Mouse (Mus musculus): ENCODE data around the gene Ebp. TPM values are rescaled to one million over a fixed set of nuclear protein-coding genes. Genes with fewer than 3 reads are reported as not detected.
A peak's percentile ranks its signal among the peaks of the same experiment; 100 is the strongest.

Gene Ebp
- polyA plus RNA-seq, 1 experiment from 2014 or later: 36.6 TPM

- no peaks in the 10 kb centered on the region for H3K27me3 ChIP-seq (replicated peaks; ENCODE audit: control insufficient read depth, insufficient read depth, low read length)
- WGBS: 93% methylated on average over 2 of the region's 2 CpGs
- H3K9me3 ChIP-seq (ENCODE audit: control insufficient read depth, low read length): no peaks in the 10 kb centered on the region
- no peak overlapping the region for H3K27ac ChIP-seq (ENCODE audit: low read depth, low read length)
- H3K4me1 ChIP-seq (ENCODE audit: control insufficient read depth, insufficient read depth, low read depth, low read length): no peaks in the 10 kb centered on the region
- no peak overlapping the region for H3K4me3 ChIP-seq (ENCODE audit: low read length)
- no peak overlapping the region for H3K4me2 ChIP-seq (ENCODE audit: low read length)
- H3K36me3 ChIP-seq (ENCODE audit: control insufficient read depth, insufficient read depth, low read length): no peaks in the 10 kb centered on the region
- no peak for ATAC-seq
- no peak overlapping the region for H3K9ac ChIP-seq (ENCODE audit: low read depth, low read length)
These were observed 24.8 kb upstream of the Ebp start for GRCm38 (mm10) chrX:8218114-8218513.

GRCm38 (mm10) chrX:8217383-8217782, 24.1 kb upstream of the Ebp start:
- Histone ChIP-seq H3K36me3 (ENCODE audit: control insufficient read depth, insufficient read depth, low read length) (no peaks in the 10 kb centered on the region), H3K4me3 (ENCODE audit: low read length) (no peak overlapping the region), H3K27ac (ENCODE audit: low read depth, low read length) (no peak overlapping the region), H3K9ac (ENCODE audit: low read depth, low read length) (no peak overlapping the region), H3K27me3 (replicated peaks; ENCODE audit: control insufficient read depth, insufficient read depth, low read length) (no peaks in the 10 kb centered on the region), H3K4me2 (ENCODE audit: low read length) (no peak overlapping the region), H3K4me1 (ENCODE audit: control insufficient read depth, insufficient read depth, low read depth, low read length) (no peaks in the 10 kb centered on the region), H3K9me3 (ENCODE audit: control insufficient read depth, low read length) (no peaks in the 10 kb centered on the region)
- WGBS: 49% methylated on average over 6 of the region's 6 CpGs
- no peak for ATAC-seq

GRCm38 (mm10) chrX:8211490-8212207, 18.3 kb upstream of the Ebp start:
- no peak overlapping the region for H3K4me3 ChIP-seq (ENCODE audit: low read length)
- no peak overlapping the region for H3K4me2 ChIP-seq (ENCODE audit: low read length)
- H3K36me3 ChIP-seq (ENCODE audit: control insufficient read depth, insufficient read depth, low read length): no peaks in the 10 kb centered on the region
- no peaks in the 10 kb centered on the region for H3K4me1 ChIP-seq (ENCODE audit: control insufficient read depth, insufficient read depth, low read depth, low read length)
- 82% methylated on average over 7 of the region's 7 CpGs for WGBS
- no peaks in the 10 kb centered on the region for H3K9me3 ChIP-seq (ENCODE audit: control insufficient read depth, low read length)
- H3K27ac ChIP-seq (ENCODE audit: low read depth, low read length): no peak overlapping the region
- no peaks in the 10 kb centered on the region for H3K27me3 ChIP-seq (replicated peaks; ENCODE audit: control insufficient read depth, insufficient read depth, low read length)
- ATAC-seq: no peak
- H3K9ac ChIP-seq (ENCODE audit: low read depth, low read length): no peak overlapping the region

GRCm38 (mm10) chrX:8209720-8210119, 16.4 kb upstream of the Ebp start:
- H3K9ac ChIP-seq (ENCODE audit: low read depth, low read length): no peak overlapping the region
- no peaks in the 10 kb centered on the region for H3K9me3 ChIP-seq (ENCODE audit: control insufficient read depth, low read length)
- 76% methylated on average over 2 of the region's 2 CpGs for WGBS
- no peak overlapping the region for H3K4me2 ChIP-seq (ENCODE audit: low read length)
- H3K27me3 ChIP-seq (replicated peaks; ENCODE audit: control insufficient read depth, insufficient read depth, low read length): no peaks in the 10 kb centered on the region
- no peak overlapping the region for H3K4me3 ChIP-seq (ENCODE audit: low read length)
- H3K27ac ChIP-seq (ENCODE audit: low read depth, low read length): no peak overlapping the region
- no peaks in the 10 kb centered on the region for H3K4me1 ChIP-seq (ENCODE audit: control insufficient read depth, insufficient read depth, low read depth, low read length)
- H3K36me3 ChIP-seq (ENCODE audit: control insufficient read depth, insufficient read depth, low read length): no peaks in the 10 kb centered on the region
- no peak for ATAC-seq

GRCm38 (mm10) chrX:8207224-8207623, 13.9 kb upstream of the Ebp start:
- Histone ChIP-seq H3K27me3 (replicated peaks; ENCODE audit: control insufficient read depth, insufficient read depth, low read length) (no peaks in the 10 kb centered on the region), H3K4me2 (ENCODE audit: low read length) (peak overlapping the region; percentile 54), H3K4me3 (ENCODE audit: low read length) (no peak overlapping the region), H3K36me3 (ENCODE audit: control insufficient read depth, insufficient read depth, low read length) (no peaks in the 10 kb centered on the region), H3K9ac (ENCODE audit: low read depth, low read length) (no peak overlapping the region), H3K9me3 (ENCODE audit: control insufficient read depth, low read length) (no peaks in the 10 kb centered on the region), H3K4me1 (ENCODE audit: control insufficient read depth, insufficient read depth, low read depth, low read length) (no peaks in the 10 kb centered on the region), H3K27ac (ENCODE audit: low read depth, low read length) (no peak overlapping the region)
- no peak for ATAC-seq
- WGBS: 22% methylated on average over 4 of the region's 4 CpGs

GRCm38 (mm10) chrX:8206694-8207197, 13.4 kb upstream of the Ebp start:
- H3K4me3 ChIP-seq (ENCODE audit: low read length): peak overlapping the region; percentile 49
- H3K27ac ChIP-seq (ENCODE audit: low read depth, low read length): no peak overlapping the region
- 16% methylated on average over 11 of the region's 11 CpGs for WGBS
- no peaks in the 10 kb centered on the region for H3K9me3 ChIP-seq (ENCODE audit: control insufficient read depth, low read length)
- peak; percentile 25 for ATAC-seq
- H3K9ac ChIP-seq (ENCODE audit: low read depth, low read length): peak overlapping the region; percentile 66
- no peaks in the 10 kb centered on the region for H3K27me3 ChIP-seq (replicated peaks; ENCODE audit: control insufficient read depth, insufficient read depth, low read length)
- no peaks in the 10 kb centered on the region for H3K36me3 ChIP-seq (ENCODE audit: control insufficient read depth, insufficient read depth, low read length)
- H3K4me2 ChIP-seq (ENCODE audit: low read length): peak overlapping the region; percentile 54
- H3K4me1 ChIP-seq (ENCODE audit: control insufficient read depth, insufficient read depth, low read depth, low read length): no peaks in the 10 kb centered on the region

GRCm38 (mm10) chrX:8206015-8206693, 12.8 kb upstream of the Ebp start, which contains the start of gene Porcn:
TSS of gene Porcn (minus strand) at chrX:8206525.
- H3K9ac ChIP-seq (ENCODE audit: low read depth, low read length): peak within 1 kb of the TSS; percentile 66
- H3K27me3 ChIP-seq (replicated peaks; ENCODE audit: control insufficient read depth, insufficient read depth, low read length): no peaks in the 10 kb centered on the region
- H3K4me2 ChIP-seq (ENCODE audit: low read length): peak within 1 kb of the TSS; percentile 54
- no peaks in the 10 kb centered on the region for H3K4me1 ChIP-seq (ENCODE audit: control insufficient read depth, insufficient read depth, low read depth, low read length)
- 18% methylated on average over 33 of the region's 46 CpGs for WGBS
- H3K36me3 ChIP-seq (ENCODE audit: control insufficient read depth, insufficient read depth, low read length): no peaks in the 10 kb centered on the region
- peak within 1 kb of the TSS; percentile 75 for H3K27ac ChIP-seq (ENCODE audit: low read depth, low read length)
- H3K9me3 ChIP-seq (ENCODE audit: control insufficient read depth, low read length): no peaks in the 10 kb centered on the region
- H3K4me3 ChIP-seq (ENCODE audit: low read length): peak within 1 kb of the TSS; percentile 49
- ATAC-seq: peak; percentile 96

GRCm38 (mm10) chrX:8205551-8205950, 12.2 kb upstream of the Ebp start:
- Histone ChIP-seq H3K27ac (ENCODE audit: low read depth, low read length) (peak overlapping the region; percentile 51; the same call in 1 of the 2 replicates), H3K9me3 (ENCODE audit: control insufficient read depth, low read length) (no peaks in the 10 kb centered on the region), H3K36me3 (ENCODE audit: control insufficient read depth, insufficient read depth, low read length) (no peaks in the 10 kb centered on the region), H3K4me2 (ENCODE audit: low read length) (peak overlapping the region; percentile 54), H3K4me1 (ENCODE audit: control insufficient read depth, insufficient read depth, low read depth, low read length) (no peaks in the 10 kb centered on the region), H3K9ac (ENCODE audit: low read depth, low read length) (peak overlapping the region; percentile 66; the same call in 1 of the 2 replicates), H3K4me3 (ENCODE audit: low read length) (peak overlapping the region; percentile 49), H3K27me3 (replicated peaks; ENCODE audit: control insufficient read depth, insufficient read depth, low read length) (no peaks in the 10 kb centered on the region)
- ATAC-seq: no peak
- WGBS: 37% methylated on average over 7 of the region's 7 CpGs

- Histone ChIP-seq H3K27me3 (replicated peaks; ENCODE audit: control insufficient read depth, insufficient read depth, low read length) (no peaks in the 10 kb centered on the region), H3K9me3 (ENCODE audit: control insufficient read depth, low read length) (no peaks in the 10 kb centered on the region), H3K4me2 (ENCODE audit: low read length) (peak overlapping the region; percentile 54), H3K4me3 (ENCODE audit: low read length) (no peak overlapping the region; the same call in 1 of the 2 replicates), H3K36me3 (ENCODE audit: control insufficient read depth, insufficient read depth, low read length) (no peaks in the 10 kb centered on the region; the same call in 1 of the 2 replicates), H3K9ac (ENCODE audit: low read depth, low read length) (no peak overlapping the region), H3K4me1 (ENCODE audit: control insufficient read depth, insufficient read depth, low read depth, low read length) (no peaks in the 10 kb centered on the region), H3K27ac (ENCODE audit: low read depth, low read length) (no peak overlapping the region)
- 69% methylated on average over 4 of the region's 4 CpGs for WGBS
- ATAC-seq: no peak
These were observed 11.8 kb upstream of the Ebp start for GRCm38 (mm10) chrX:8205088-8205487.
